Mouse (Mus musculus) CH12.LX (cell line): Measurements from ENCODE around the gene Lrrc4. TPM values are rescaled to one million over a fixed set of nuclear protein-coding genes. Genes with fewer than 3 reads are reported as not detected.

Experiments used
- DNase-seq: peaks from one replicate; pipeline ENCODE4 v3.0.0-alpha.2; 2013; ENCODE audit errors: extremely low read depth
- H3K27ac ChIP-seq: 2 replicates; pipeline ENCODE4 v1.5.1; 2012; ENCODE audit warnings: low read depth, mild to moderate bottlenecking, control low read depth, moderate library complexity; ENCODE audit not compliant: insufficient read depth
- H3K27me3 ChIP-seq: replicated peaks from 2 replicates; pipeline ENCODE3; 2012; ENCODE audit warnings: inconsistent platforms
- H3K36me3 ChIP-seq, 2 experiments: replicated peaks in 1 of 2; 2 replicates each; pipeline versions ENCODE3 to v1.6.1; 2012; ENCODE audit warnings: inconsistent platforms in 1 of 2, low read length in 1 of 2, mild to moderate bottlenecking in 1 of 2, mixed read lengths in 1 of 2, moderate library complexity in 1 of 2; ENCODE audit not compliant: control insufficient read depth in 1 of 2, insufficient read depth in 1 of 2
- H3K4me1 ChIP-seq, 2 experiments: 2 replicates each; pipeline ENCODE4 v1.6.1; 2012; ENCODE audit warnings: inconsistent platforms in 1 of 2, moderate library complexity in 1 of 2; ENCODE audit not compliant: insufficient read depth in 2 of 2, control insufficient read depth in 1 of 2
- H3K4me2 ChIP-seq: 2 replicates; pipeline ENCODE4 v1.6.1; 2012; ENCODE audit warnings: low read depth, mild to moderate bottlenecking, control low read depth; ENCODE audit not compliant: poor library complexity, insufficient read depth, severe bottlenecking
- H3K4me3 ChIP-seq, 3 experiments: fragments of 150-350 bp in 1 of 3; sonication (generic) in 1 of 3; replicated peaks in 1 of 3; 2 replicates each; pipeline versions ENCODE3 to v1.5.1; 2011 to 2012; ENCODE audit warnings: low read depth in 2 of 3, low read length in 2 of 3, mild to moderate bottlenecking in 2 of 3, moderate library complexity in 2 of 3, control low read depth in 1 of 3, improper control_type of control experiment in 1 of 3, inconsistent platforms in 1 of 3, mixed read lengths in 1 of 3; ENCODE audit not compliant: poor library complexity in 1 of 3
- H3K79me2 ChIP-seq: replicated peaks from 2 replicates; pipeline ENCODE4 v1.6.1; 2012; ENCODE audit warnings: mild to moderate bottlenecking, moderate library complexity; ENCODE audit not compliant: control insufficient read depth, poor library complexity, insufficient read depth, severe bottlenecking; ENCODE audit errors: extremely low read depth
- H3K9ac ChIP-seq: 2 replicates; pipeline ENCODE4 v1.6.1; 2012; ENCODE audit warnings: low read depth, mild to moderate bottlenecking, control low read depth, moderate library complexity; ENCODE audit not compliant: insufficient read depth
- H3K9me3 ChIP-seq: replicated peaks from 2 replicates; pipeline ENCODE3; 2012; ENCODE audit warnings: low read length, inconsistent platforms, mixed read lengths
- BHLHE40 ChIP-seq: IDR thresholded peaks from 2 replicates; pipeline ENCODE4 v1.6.1; 2011; ENCODE audit warnings: mild to moderate bottlenecking, low read depth, low read length, improper control_type of control experiment
- CHD1 ChIP-seq: IDR thresholded peaks from 2 replicates; pipeline ENCODE4 v1.6.1; 2012; ENCODE audit warnings: low read depth, low read length, improper control_type of control experiment, inconsistent platforms
- CTCF ChIP-seq, 2 experiments: IDR thresholded peaks in 1 of 2; conservative IDR thresholded peaks in 1 of 2; 2 replicates each; pipeline ENCODE4 v1.5.1; 2011 to 2012; ENCODE audit warnings: low read depth in 2 of 2, low read length in 2 of 2, improper control_type of control experiment in 1 of 2, inconsistent platforms in 1 of 2, mild to moderate bottlenecking in 1 of 2, moderate library complexity in 1 of 2
- ELF1 ChIP-seq: IDR thresholded peaks from 2 replicates; pipeline ENCODE4 v1.6.1; 2014; ENCODE audit warnings: low read depth, mild to moderate bottlenecking, inconsistent platforms, low read length, improper control_type of control experiment
- ETS1 ChIP-seq: conservative IDR thresholded peaks from 2 replicates; pipeline ENCODE4 v1.6.1; 2012; ENCODE audit warnings: low read depth, mild to moderate bottlenecking, inconsistent platforms, low read length, improper control_type of control experiment, moderate library complexity
- GABPA ChIP-seq: IDR thresholded peaks from 2 replicates; pipeline ENCODE4 v1.6.1; 2012; ENCODE audit warnings: low read depth, low read length, improper control_type of control experiment, inconsistent platforms; ENCODE audit not compliant: insufficient replicate concordance
- JUND ChIP-seq: conservative IDR thresholded peaks from 2 replicates; pipeline ENCODE4 v1.6.1; 2011; ENCODE audit warnings: low read depth, low read length, improper control_type of control experiment
- MAFK ChIP-seq: IDR thresholded peaks from 2 replicates; pipeline ENCODE4 v1.6.1; 2011; ENCODE audit warnings: low read length, improper control_type of control experiment; ENCODE audit not compliant: insufficient replicate concordance
- MAX ChIP-seq: IDR thresholded peaks from 2 replicates; pipeline ENCODE4 v1.6.1; 2011; ENCODE audit warnings: low read length, improper control_type of control experiment
- MAZ ChIP-seq: IDR thresholded peaks from 2 replicates; pipeline ENCODE4 v1.6.1; 2012; ENCODE audit warnings: low read depth, mild to moderate bottlenecking, inconsistent platforms, low read length, improper control_type of control experiment, moderate library complexity
- MEF2A ChIP-seq: IDR thresholded peaks from 2 replicates; pipeline ENCODE4 v1.6.1; 2014; ENCODE audit warnings: low read depth, mild to moderate bottlenecking, inconsistent platforms, low read length, improper control_type of control experiment, borderline replicate concordance
- MYC ChIP-seq: IDR thresholded peaks from 2 replicates; pipeline ENCODE4 v1.6.1; 2011; ENCODE audit warnings: low read depth, mild to moderate bottlenecking, improper control_type of control experiment, low read length
- NELFE ChIP-seq: IDR thresholded peaks from 2 replicates; pipeline ENCODE4 v1.6.1; 2011; ENCODE audit warnings: low read depth, low read length, improper control_type of control experiment
- PAX5 ChIP-seq: IDR thresholded peaks from 2 replicates; pipeline ENCODE4 v1.6.1; 2012; ENCODE audit warnings: low read length, inconsistent platforms, mixed read lengths
- POLR2A ChIP-seq: IDR thresholded peaks from 2 replicates; pipeline ENCODE4 v1.6.1; 2011; ENCODE audit warnings: low read depth, mild to moderate bottlenecking, improper control_type of control experiment, low read length
- POLR2AphosphoS2 ChIP-seq: IDR thresholded peaks from 2 replicates; pipeline ENCODE4 v1.6.1; 2011; ENCODE audit warnings: low read depth, low read length, improper control_type of control experiment
- RCOR1 ChIP-seq: conservative IDR thresholded peaks from 2 replicates; pipeline ENCODE4 v1.6.1; 2012; ENCODE audit warnings: low read depth, mild to moderate bottlenecking, inconsistent platforms, low read length, improper control_type of control experiment
- SIN3A ChIP-seq: IDR thresholded peaks from 2 replicates; pipeline ENCODE4 v1.6.1; 2012; ENCODE audit warnings: low read length, improper control_type of control experiment, inconsistent platforms
- TCF12 ChIP-seq: IDR thresholded peaks from 2 replicates; pipeline ENCODE4 v1.6.1; 2014; ENCODE audit warnings: low read depth, mild to moderate bottlenecking, inconsistent platforms, low read length, improper control_type of control experiment
- USF1 ChIP-seq: IDR thresholded peaks from 2 replicates; pipeline ENCODE4 v1.6.1; 2014; ENCODE audit warnings: low read depth, mild to moderate bottlenecking, inconsistent platforms, low read length, improper control_type of control experiment
- USF2 ChIP-seq: conservative IDR thresholded peaks from 2 replicates; pipeline ENCODE4 v1.6.1; 2011; ENCODE audit warnings: low read depth, low read length, improper control_type of control experiment
- ZC3H11A ChIP-seq: IDR thresholded peaks from 2 replicates; pipeline ENCODE4 v1.6.1; 2012; ENCODE audit warnings: low read depth, mild to moderate bottlenecking, inconsistent platforms, low read length, improper control_type of control experiment
- ZKSCAN1 ChIP-seq: IDR thresholded peaks from 2 replicates; pipeline ENCODE4 v1.6.1; 2012; ENCODE audit warnings: low read depth, inconsistent platforms, low read length, improper control_type of control experiment, borderline replicate concordance
- ZMIZ1 ChIP-seq: IDR thresholded peaks from 2 replicates; pipeline ENCODE4 v1.6.1; 2012; ENCODE audit warnings: low read depth, mild to moderate bottlenecking, inconsistent platforms, low read length, improper control_type of control experiment
- ZNF384 ChIP-seq: IDR thresholded peaks from 2 replicates; pipeline ENCODE4 v1.6.1; 2012; ENCODE audit warnings: low read depth, low read length, improper control_type of control experiment, inconsistent platforms
- dilution Hi-C: fragments of 300-500 bp; cut with MboI; formaldehyde crosslinking; loops from 2 replicates; pipeline ENCODE4 v1.14.3; 2020; ENCODE audit warnings: low sequenced_read_pairs; ENCODE audit not compliant: extremely low pct_unique_long_range_greater_than_20kb, extremely low pct_ligation_motif_present
- in situ Hi-C: fragments of 300-500 bp; cut with MboI; formaldehyde crosslinking; loops from 3 replicates; pipeline ENCODE4 v1.14.3; 2019; ENCODE audit warnings: low sequenced_read_pairs, low pct_ligation_motif_present, low pct_unique_long_range_greater_than_20kb, mixed read lengths
- polyA plus RNA-seq: library from polyadenylated mRNA; unstranded; fragments of >175 nt; gene quantifications from 2 replicates; pipeline ENCODE4 v1.2.1, GENCODE M21; 2012; ENCODE audit warnings: low read depth; ENCODE audit not compliant: insufficient read length
- total RNA-seq, 2 experiments: library from RNA; depleted of rRNA; stranded (reverse); fragments of 300-350 nt in 1 of 2; fragments of >200 nt in 1 of 2; gene quantifications; 2 replicates each; pipeline ENCODE4 v1.2.3; 2012 to 2014

Gene Lrrc4
- total and polyA plus RNA-seq, 3 experiments = 0.09 to 0.55 TPM; not detected in 1

DNA sequence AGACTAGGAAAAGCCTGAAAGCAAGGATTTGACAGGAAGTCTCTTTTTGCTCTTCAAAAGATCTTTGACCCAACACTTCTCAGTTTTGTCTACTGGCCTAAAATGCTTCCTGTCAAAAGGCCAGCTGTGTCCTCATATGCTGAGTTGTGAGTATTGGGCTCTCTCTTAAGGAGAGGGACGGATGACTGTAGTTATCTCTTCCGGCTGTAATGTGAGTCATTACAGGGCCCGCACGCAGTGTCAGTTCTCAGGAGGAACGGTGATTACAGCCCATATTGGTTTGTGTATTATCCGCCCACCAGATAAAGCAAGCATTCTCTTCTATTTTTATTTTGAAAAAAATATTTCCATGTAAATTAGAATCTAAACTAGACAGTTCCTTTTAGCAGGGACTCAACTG, 209.0 kb downstream of the Lrrc4 start:
- dilution Hi-C loops = no loop called here
- no peak overlapping the region; the same call in 1 of the 2 replicates for H3K4me2 ChIP-seq
- H3K9ac ChIP-seq = no peak overlapping the region

GRCm38 (mm10) chr6:28621961-28622360, 209.6 kb downstream of the Lrrc4 start:
- Histone ChIP-seq H3K4me2 (no peak overlapping the region), H3K36me3 (peaks cover 18 to 75% of the 10 kb centered on the region in 2 experiments), H3K27ac (no peak overlapping the region)

More for the DNA sequence above, 209.0 kb downstream of the Lrrc4 start:
- Histone ChIP-seq H3K4me1 (peaks cover 6 to 39% of the 10 kb centered on the region in 2 experiments; a peak in 3 of 4 replicates), H3K27ac (no peak overlapping the region), H3K79me2 (peaks cover 23% of the 10 kb centered on the region), H3K27me3 (no peaks in the 10 kb centered on the region), H3K36me3 (peaks cover 18 to 80% of the 10 kb centered on the region in 2 experiments), H3K9me3 (no peaks in the 10 kb centered on the region), H3K4me3 (no peak overlapping the region)
- TF ChIP-seq MYC (no peak), ZMIZ1 (no peak), ELF1 (no peak), ZNF384 (no peak), RCOR1 (no peak), MAZ (no peak), JUND (no peak), USF2 (no peak), TCF12 (no peak), GABPA (no peak), PAX5 (no peak), MAX (no peak), SIN3A (no peak), POLR2A (no peak), CTCF (conservative IDR thresholded peaks at IDR 0.05 in 1 of 2, IDR thresholded peaks at IDR 0.05 in 1 of 2; ENCODE audit: low read depth in 2 of 2, low read length in 2 of 2) (no peak), USF1 (no peak), POLR2AphosphoS2 (no peak), CHD1 (no peak), MAFK (no peak), ZKSCAN1 (no peak)
- in situ Hi-C loops = no loop called here
- DNase-seq = no peak

More at GRCm38 (mm10) chr6:28621961-28622360, 209.6 kb downstream of the Lrrc4 start:
- Histone ChIP-seq H3K79me2 (peaks cover 26% of the 10 kb centered on the region), H3K9me3 (no peaks in the 10 kb centered on the region), H3K27me3 (no peaks in the 10 kb centered on the region), H3K4me1 (peaks cover 6 to 39% of the 10 kb centered on the region in 2 experiments; a peak in 3 of 4 replicates), H3K4me3 (no peak overlapping the region), H3K9ac (no peak overlapping the region)
- no peak for DNase-seq
- TF ChIP-seq PAX5 = no peak
- TF ChIP-seq MAX = no peak
- TF ChIP-seq NELFE = no peak
- TF ChIP-seq POLR2A = no peak
- TF ChIP-seq ZNF384 = no peak
- no peak for TF ChIP-seq MAFK
- TF ChIP-seq ZKSCAN1 = no peak
- TF ChIP-seq ETS1 = no peak
- no peak for TF ChIP-seq TCF12
- no peak for TF ChIP-seq BHLHE40
- TF ChIP-seq ZC3H11A = no peak
- TF ChIP-seq MEF2A = no peak
- TF ChIP-seq SIN3A = no peak
- dilution Hi-C loops (no loop called here), in situ Hi-C loops (no loop called here)
